Mouse (Mus musculus): ENCODE results near the gene Acox1. TPM values are rescaled to one million over a fixed set of nuclear protein-coding genes. Genes with fewer than 3 reads are reported as not detected.

Acox1 gene
- total RNA-seq, 2 experiments from 2014 or later: 112 to 119 TPM

GRCm38 (mm10) chr11:116208660-116209059 lies 9.8 kb upstream of the Acox1 start:
- no peak for TF ChIP-seq CTCF (IDR thresholded peaks at IDR 0.05)
- no peak for DNase-seq (ENCODE audit: extremely low spot score in 1 of 2, low spot score in 2 of 2)
- Histone ChIP-seq H3K27ac (no peak overlapping the region), H3K4me3 (no peak overlapping the region)
- intact Hi-C loops (cut with DNase I): no loop called here

GRCm38 (mm10) chr11:116206678-116207077 lies 7.8 kb upstream of the Acox1 start:
- DNase-seq (ENCODE audit: extremely low spot score in 1 of 2, low spot score in 2 of 2): no peak
- TF ChIP-seq CTCF (IDR thresholded peaks at IDR 0.05): no peak
- intact Hi-C loops (cut with DNase I): no loop called here
- Histone ChIP-seq H3K27ac (no peak overlapping the region), H3K4me3 (no peak overlapping the region)

GRCm38 (mm10) chr11:116203150-116203549 lies 4.3 kb upstream of the Acox1 start:
- Histone ChIP-seq H3K4me3 (no peak overlapping the region), H3K27ac (no peak overlapping the region)
- intact Hi-C loops (cut with DNase I): no loop called here
- no peak for DNase-seq (ENCODE audit: extremely low spot score in 1 of 2, low spot score in 2 of 2)
- no peak for TF ChIP-seq CTCF (IDR thresholded peaks at IDR 0.05)

- TF ChIP-seq CTCF (IDR thresholded peaks at IDR 0.05): no peak
- H3K4me3 ChIP-seq: no peak overlapping the region
- no peak overlapping the region for H3K27ac ChIP-seq
- DNase-seq (ENCODE audit: extremely low spot score in 1 of 2, low spot score in 2 of 2): no peak
- intact Hi-C loops (cut with DNase I): no loop called here
These were observed 2.3 kb upstream of the Acox1 start for GRCm38 (mm10) chr11:116201151-116201550.

- Histone ChIP-seq H3K27ac (peak overlapping the region; percentile 100), H3K4me3 (peak overlapping the region; percentile 83)
- DNase-seq (ENCODE audit: extremely low spot score in 1 of 2, low spot score in 2 of 2): no peak
- intact Hi-C loops (cut with DNase I): loop anchor here (1.0 to 2.0 kb wide), 2 partner anchors 30 to 59 kb away; partner anchors contain the start of genes Fbf1 and Mrpl38
- no peak for TF ChIP-seq CTCF (IDR thresholded peaks at IDR 0.05)
These were observed 713 bp downstream of the Acox1 start for GRCm38 (mm10) chr11:116198132-116198531.

- intact Hi-C loops (cut with DNase I): no loop called here
- H3K27ac ChIP-seq: no peak overlapping the region
- no peak for TF ChIP-seq CTCF (IDR thresholded peaks at IDR 0.05)
- H3K4me3 ChIP-seq: peak overlapping the region; percentile 83
- DNase-seq (ENCODE audit: extremely low spot score in 1 of 2, low spot score in 2 of 2): no peak
These were observed 1.3 kb downstream of the Acox1 start for GRCm38 (mm10) chr11:116197584-116197906.

- TF ChIP-seq CTCF (IDR thresholded peaks at IDR 0.05): no peak
- no peak overlapping the region for H3K4me3 ChIP-seq
- no peak for DNase-seq (ENCODE audit: extremely low spot score in 1 of 2, low spot score in 2 of 2)
- intact Hi-C loops (cut with DNase I): no loop called here
- H3K27ac ChIP-seq: no peak overlapping the region
These were observed 1.8 kb downstream of the Acox1 start for GRCm38 (mm10) chr11:116196866-116197583.

GRCm38 (mm10) chr11:116196336-116196735 lies 2.5 kb downstream of the Acox1 start:
- no peak for DNase-seq (ENCODE audit: extremely low spot score in 1 of 2, low spot score in 2 of 2)
- Histone ChIP-seq H3K4me3 (no peak overlapping the region), H3K27ac (no peak overlapping the region)
- no peak for TF ChIP-seq CTCF (IDR thresholded peaks at IDR 0.05)
- intact Hi-C loops (cut with DNase I): no loop called here

GRCm38 (mm10) chr11:116195252-116195651 lies 3.6 kb downstream of the Acox1 start:
- intact Hi-C loops (cut with DNase I): no loop called here
- TF ChIP-seq CTCF (IDR thresholded peaks at IDR 0.05): peak; percentile 5

GRCm38 (mm10) chr11:116194619-116195018 lies 4.2 kb downstream of the Acox1 start:
- no peak overlapping the region for H3K4me3 ChIP-seq
- H3K27ac ChIP-seq: no peak overlapping the region
- no peak for TF ChIP-seq CTCF (IDR thresholded peaks at IDR 0.05)
- no peak for DNase-seq (ENCODE audit: extremely low spot score in 1 of 2, low spot score in 2 of 2)
- intact Hi-C loops (cut with DNase I): no loop called here

More at GRCm38 (mm10) chr11:116195252-116195651, 3.6 kb downstream of the Acox1 start:
- no peak for DNase-seq (ENCODE audit: extremely low spot score in 1 of 2, low spot score in 2 of 2)
- Histone ChIP-seq H3K27ac (no peak overlapping the region), H3K4me3 (no peak overlapping the region)

GRCm38 (mm10) chr11:116187226-116187930 lies 11.5 kb downstream of the Acox1 start:
- intact Hi-C loops (cut with DNase I): no loop called here
- no peak for DNase-seq (ENCODE audit: extremely low spot score in 1 of 2, low spot score in 2 of 2)
- H3K4me3 ChIP-seq: no peak overlapping the region
- TF ChIP-seq CTCF (IDR thresholded peaks at IDR 0.05): no peak
- peak overlapping the region; percentile 12; the same call in 1 of the 2 replicates for H3K27ac ChIP-seq

GRCm38 (mm10) chr11:116186360-116186759 lies 12.5 kb downstream of the Acox1 start:
- no peak for TF ChIP-seq CTCF (IDR thresholded peaks at IDR 0.05)
- no peak for DNase-seq (ENCODE audit: extremely low spot score in 1 of 2, low spot score in 2 of 2)
- intact Hi-C loops (cut with DNase I): no loop called here
- Histone ChIP-seq H3K4me3 (no peak overlapping the region), H3K27ac (peak overlapping the region; percentile 28; the same call in 1 of the 2 replicates)
